Mouse (Mus musculus) midbrain, postnatal 0 days (tissue): ENCODE data around the gene Dclk2. TPM values are rescaled to one million over a fixed set of nuclear protein-coding genes. Genes with fewer than 3 reads are reported as not detected.

ENCODE experiments used
- ATAC-seq: fragments of 200-750 bp; cut with Nextera tagmentation; 2 replicates; pipeline ENCODE4 v1.8.0; 2017; ENCODE audit warnings: moderate number of reproducible peaks, mild to moderate bottlenecking, moderate TSS enrichment, moderate library complexity; ENCODE audit not compliant: low FRiP score
- DNase-seq: peaks from one replicate; pipeline ENCODE4 v3.0.0-alpha.2; 2015; ENCODE audit warnings: low spot score
- H3K27ac ChIP-seq: fragments of 300-500 bp; sonication (generic); 2 replicates; pipeline ENCODE4 v1.5.1; 2014; ENCODE audit warnings: low read depth, mild to moderate bottlenecking, low read length, mixed read lengths
- H3K27me3 ChIP-seq: fragments of 300-500 bp; sonication (generic); 2 replicates; pipeline ENCODE4 v1.6.1; 2014; ENCODE audit warnings: low read length, control low read depth, mixed read lengths; ENCODE audit not compliant: insufficient read depth
- H3K36me3 ChIP-seq: fragments of 300-500 bp; sonication (generic); 2 replicates; pipeline ENCODE4 v1.6.1; 2014; ENCODE audit warnings: low read length, control low read depth, mixed read lengths; ENCODE audit not compliant: insufficient read depth
- H3K4me1 ChIP-seq: fragments of 300-500 bp; sonication (generic); 2 replicates; pipeline ENCODE4 v1.6.1; 2014; ENCODE audit warnings: mild to moderate bottlenecking, control low read depth, antibody characterized with exemption, low read length, mixed read lengths; ENCODE audit not compliant: insufficient read depth
- H3K4me2 ChIP-seq: fragments of 300-500 bp; sonication (generic); 2 replicates; pipeline ENCODE4 v1.6.1; 2014; ENCODE audit warnings: low read depth, mild to moderate bottlenecking, low read length, mixed read lengths; ENCODE audit not compliant: poor library complexity, severe bottlenecking
- H3K4me3 ChIP-seq: fragments of 300-500 bp; sonication (generic); 2 replicates; pipeline ENCODE4 v1.5.1; 2014; ENCODE audit warnings: low read depth, mild to moderate bottlenecking, low read length, moderate library complexity
- H3K9ac ChIP-seq: fragments of 300-500 bp; sonication (generic); replicated peaks from 2 replicates; pipeline ENCODE4 v1.6.1; 2014; ENCODE audit warnings: mild to moderate bottlenecking, low read length, moderate library complexity, mixed read lengths; ENCODE audit not compliant: poor library complexity, severe bottlenecking
- H3K9me3 ChIP-seq: fragments of 300-500 bp; sonication (generic); 2 replicates; pipeline ENCODE4 v1.6.1; 2016; ENCODE audit warnings: low read length, control low read depth
- CTCF ChIP-seq: IDR thresholded peaks from 2 replicates; pipeline ENCODE4 v1.5.1; 2016; ENCODE audit warnings: antibody characterized with exemption, mild to moderate bottlenecking
- WGBS: fragments of 180-500 bp; shearing (Covaris S2); extraction: QIAGEN DNeasy Blood & Tissue Kit; methylation state at CpG from one replicate; pipeline ENCODE4 v1.1.7; 2014; 5-methylcytosine and 5-hydroxymethylcytosine counted together
- polyA plus RNA-seq: library from polyadenylated mRNA; unstranded; fragments of >200 nt; fragmentation: Nextera tagmentation; extraction: Ambion mirVana; gene quantifications from 2 replicates; pipeline ENCODE4 v1.2.1, GENCODE M21; 2015
- total RNA-seq: library from RNA; depleted of rRNA; stranded (reverse); fragments of >200 nt; gene quantifications from 2 replicates; pipeline ENCODE4 v1.2.3, GENCODE M21; 2014

Gene Dclk2
- total and polyA plus RNA-seq, 2 experiments from 2014 or later, result 71.6 to 158 TPM

- no peak for TF ChIP-seq CTCF
- Histone ChIP-seq H3K36me3 (peaks cover 38% of the 10 kb centered on the region), H3K4me1 (no peaks in the 10 kb centered on the region), H3K9me3 (no peaks in the 10 kb centered on the region), H3K27ac (no peak overlapping the region), H3K27me3 (no peaks in the 10 kb centered on the region), H3K4me2 (no peak overlapping the region), H3K9ac (no peak overlapping the region), H3K4me3 (no peak overlapping the region)
- no peak for DNase-seq
- WGBS, result 82% methylated on average over 8 of the region's 8 CpGs
- ATAC-seq, result no peak
Measured at GRCm38 (mm10) chr3:86800841-86801240, 119.8 kb downstream of the Dclk2 start.

DNA sequence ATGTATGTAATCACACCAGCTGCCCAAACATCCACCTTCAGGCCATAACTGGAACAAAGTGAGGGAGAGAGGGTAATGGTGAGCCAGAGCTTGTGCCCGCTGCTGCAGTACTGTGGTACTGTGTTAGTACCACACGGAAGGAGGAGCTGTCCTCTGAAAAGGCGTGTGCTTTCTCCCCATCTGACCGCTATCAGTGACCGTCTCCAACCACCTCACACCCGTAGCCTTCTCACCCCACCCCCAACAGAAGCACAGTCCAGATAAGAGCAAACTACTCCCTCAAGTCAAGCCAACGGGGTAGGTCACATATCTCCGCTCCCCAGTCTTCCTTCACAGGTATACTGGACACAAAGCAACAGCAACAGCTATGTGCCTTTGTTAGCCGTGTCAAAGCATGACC, 121.6 kb downstream of the Dclk2 start:
- ATAC-seq, result no peak
- no peak for TF ChIP-seq CTCF
- Histone ChIP-seq H3K27me3 (no peaks in the 10 kb centered on the region), H3K27ac (no peak overlapping the region), H3K36me3 (peaks cover 27% of the 10 kb centered on the region), H3K4me1 (no peaks in the 10 kb centered on the region), H3K9ac (no peak overlapping the region), H3K4me2 (no peak overlapping the region), H3K9me3 (no peaks in the 10 kb centered on the region), H3K4me3 (no peak overlapping the region)
- 94% methylated on average over 9 of the region's 9 CpGs for WGBS
- DNase-seq, result no peak

DNA sequence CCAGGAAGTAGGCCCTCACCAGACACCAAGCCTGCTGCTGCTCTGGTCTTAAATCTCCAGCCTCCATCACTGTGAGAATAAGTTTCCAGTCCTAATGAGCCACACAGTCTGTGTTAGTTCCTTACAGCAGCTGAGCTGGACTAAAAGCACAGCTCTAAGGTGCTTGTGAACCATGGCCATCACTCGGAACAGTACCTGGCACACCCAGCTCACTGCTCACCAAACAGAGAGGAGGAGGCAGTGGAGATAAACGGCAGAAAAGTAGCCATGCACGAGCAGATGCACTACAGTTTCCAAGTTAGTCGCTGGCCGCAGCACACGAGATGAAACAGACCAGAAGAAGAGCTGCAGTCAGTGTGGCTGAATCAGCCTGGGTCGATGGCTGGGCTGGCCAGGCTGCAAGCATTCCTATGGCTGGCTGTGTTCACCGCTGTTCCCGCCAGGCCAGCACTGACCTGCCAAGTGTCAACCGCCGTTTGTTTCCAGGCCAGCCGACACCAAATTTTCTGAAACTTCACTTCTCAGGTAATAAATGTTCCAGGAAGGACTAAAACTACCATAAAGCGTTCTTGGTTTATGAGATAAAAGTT, 122.7 kb downstream of the Dclk2 start:
- Histone ChIP-seq H3K9me3 (no peaks in the 10 kb centered on the region), H3K36me3 (peaks cover 28% of the 10 kb centered on the region), H3K4me3 (no peak overlapping the region), H3K27ac (no peak overlapping the region), H3K4me2 (no peak overlapping the region), H3K27me3 (no peaks in the 10 kb centered on the region), H3K4me1 (no peaks in the 10 kb centered on the region), H3K9ac (no peak overlapping the region)
- ATAC-seq (no peak), DNase-seq (no peak)
- TF ChIP-seq CTCF, result no peak
- 87% methylated on average over 13 of the region's 13 CpGs for WGBS

DNA sequence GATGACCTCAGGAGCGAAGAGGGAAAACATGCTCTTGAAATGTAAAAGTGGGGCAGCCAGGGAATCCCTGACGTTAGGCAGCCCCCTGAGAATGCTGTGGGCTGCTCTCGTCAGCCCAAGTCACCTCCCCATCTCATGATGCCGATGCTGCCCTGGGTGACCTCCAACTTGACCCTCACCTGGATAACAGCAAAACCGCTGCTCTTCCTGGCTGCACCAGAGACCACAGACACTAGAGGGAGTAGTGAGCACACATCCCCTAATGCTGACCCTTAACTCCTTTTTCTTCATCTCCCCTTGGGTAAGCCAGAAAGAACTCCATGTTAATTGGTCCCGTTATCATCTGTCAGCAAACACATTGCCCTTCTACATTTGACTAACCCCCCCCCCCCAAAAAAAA, 123.9 kb downstream of the Dclk2 start:
- H3K9ac ChIP-seq, result no peak overlapping the region
- ATAC-seq, result no peak
- H3K27me3 ChIP-seq, result no peaks in the 10 kb centered on the region
- H3K9me3 ChIP-seq, result no peaks in the 10 kb centered on the region
- H3K36me3 ChIP-seq, result peaks cover 35% of the 10 kb centered on the region
- peak; percentile 79 for TF ChIP-seq CTCF
- no peak overlapping the region for H3K4me3 ChIP-seq
- WGBS, result 39% methylated on average over 6 of the region's 6 CpGs
- no peak overlapping the region for H3K27ac ChIP-seq
- DNase-seq, result no peak
- no peaks in the 10 kb centered on the region for H3K4me1 ChIP-seq
- H3K4me2 ChIP-seq, result no peak overlapping the region

- no peaks in the 10 kb centered on the region for H3K27me3 ChIP-seq
- WGBS, result 46% methylated on average over 1 of the region's 1 CpGs
- H3K27ac ChIP-seq, result no peak overlapping the region
- no peak for ATAC-seq
- peaks cover 42% of the 10 kb centered on the region for H3K36me3 ChIP-seq
- H3K9me3 ChIP-seq, result no peaks in the 10 kb centered on the region
- H3K4me2 ChIP-seq, result no peak overlapping the region
- H3K4me1 ChIP-seq, result no peaks in the 10 kb centered on the region
- no peak overlapping the region for H3K4me3 ChIP-seq
- no peak for DNase-seq
- no peak overlapping the region for H3K9ac ChIP-seq
- TF ChIP-seq CTCF, result no peak
Measured at GRCm38 (mm10) chr3:86793720-86794191, 126.9 kb downstream of the Dclk2 start.

- TF ChIP-seq CTCF, result no peak
- no peak overlapping the region for H3K4me2 ChIP-seq
- no peaks in the 10 kb centered on the region for H3K4me1 ChIP-seq
- H3K4me3 ChIP-seq, result no peak overlapping the region
- H3K9ac ChIP-seq, result no peak overlapping the region
- H3K9me3 ChIP-seq, result no peaks in the 10 kb centered on the region
- peaks cover 42% of the 10 kb centered on the region for H3K36me3 ChIP-seq
- H3K27me3 ChIP-seq, result no peaks in the 10 kb centered on the region
- no peak overlapping the region for H3K27ac ChIP-seq
- 83% methylated on average over 4 of the region's 4 CpGs for WGBS
- ATAC-seq (no peak), DNase-seq (no peak)
Measured at GRCm38 (mm10) chr3:86793264-86793663, 127.4 kb downstream of the Dclk2 start.
